Mouse (Mus musculus): ENCODE data around the gene Ap3d1.

- TF ChIP-seq EP300 (IDR thresholded peaks at IDR 0.05; ENCODE audit: low read depth) = no peak
- no peak for TF ChIP-seq CTCF (IDR thresholded peaks at IDR 0.05; ENCODE audit: low read depth)
These were observed 10.1 kb upstream of the Ap3d1 start for GRCm38 (mm10) chr10:80752079-80752625.
